Mouse (Mus musculus): ENCODE data around the gene Pdzd4. TPM values are rescaled to one million over a fixed set of nuclear protein-coding genes. Genes with fewer than 3 reads are reported as not detected.

Gene Pdzd4
- total and polyA plus RNA-seq, 3 experiments, result 0.46 to 2.7 TPM; not detected in 1

DNA sequence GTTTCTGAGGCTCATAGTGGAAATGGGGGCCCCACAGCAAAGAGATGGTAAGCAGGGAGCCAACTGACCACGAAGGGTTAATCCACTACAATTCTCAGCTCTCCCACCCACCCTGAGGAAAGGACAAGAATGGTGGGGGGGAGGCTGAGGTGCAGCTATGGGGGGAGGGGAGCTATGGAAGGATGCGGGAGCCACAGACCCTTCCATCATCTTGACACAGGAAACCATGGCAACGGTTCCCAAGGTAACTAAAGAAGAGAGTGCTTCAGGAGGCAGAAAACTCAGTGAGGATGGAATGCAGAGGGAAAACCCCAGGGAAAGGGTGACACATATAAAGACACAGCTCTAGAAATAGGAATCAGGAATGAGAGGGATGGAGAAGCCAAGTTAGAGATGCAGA lies 39.9 kb upstream of the Pdzd4 start:
- H3K4me1 ChIP-seq (ENCODE audit: control insufficient read depth in 1 of 2, insufficient read depth in 2 of 2, low read length in 2 of 2), result no peaks in the 10 kb centered on the region
- no peak overlapping the region for H3K27ac ChIP-seq (ENCODE audit: control insufficient read depth, low read depth, low read length)
- H3K36me3 ChIP-seq (ENCODE audit: control insufficient read depth in 1 of 2, insufficient read depth in 2 of 2, low read length in 2 of 2), result no peaks in the 10 kb centered on the region
- H3K4me3 ChIP-seq (ENCODE audit: control insufficient read depth in 1 of 2, insufficient read depth in 1 of 2, low read depth in 2 of 2, low read length in 2 of 2), result no peak overlapping the region
- TF ChIP-seq POLR2A (IDR thresholded peaks at IDR 0.05; ENCODE audit: control insufficient read depth in 1 of 2, insufficient read depth in 1 of 2, low read depth in 1 of 2, low read length in 2 of 2, poor library complexity in 1 of 2), result no peak
- TF ChIP-seq ZNF384 (IDR thresholded peaks at IDR 0.05; ENCODE audit: low read depth, low read length), result no peak
- no peak for TF ChIP-seq CHD2 (IDR thresholded peaks at IDR 0.05; ENCODE audit: low read length)
- no peak for TF ChIP-seq MAZ (IDR thresholded peaks at IDR 0.05; ENCODE audit: low read depth, low read length)
- TF ChIP-seq KAT2A (conservative IDR thresholded peaks at IDR 0.05; ENCODE audit: low read depth, low read length), result no peak
- TF ChIP-seq MYB (IDR thresholded peaks at IDR 0.05; ENCODE audit: low read depth, low read length), result no peak
- TF ChIP-seq CHD1 (IDR thresholded peaks at IDR 0.05; ENCODE audit: low read depth, low read length), result no peak
- TF ChIP-seq MXI1 (IDR thresholded peaks at IDR 0.05; ENCODE audit: low read depth, low read length), result no peak
- TF ChIP-seq MAFK (IDR thresholded peaks at IDR 0.05; ENCODE audit: borderline replicate concordance, low read depth, low read length), result no peak
- no peak for TF ChIP-seq POLR2AphosphoS2 (IDR thresholded peaks at IDR 0.05; ENCODE audit: low read length)
- no peak for TF ChIP-seq MYC (IDR thresholded peaks at IDR 0.05; ENCODE audit: low read depth, low read length)
- TF ChIP-seq USF2 (IDR thresholded peaks at IDR 0.05; ENCODE audit: borderline replicate concordance in 1 of 2, insufficient read depth in 1 of 2, low read depth in 1 of 2, low read length in 2 of 2), result no peak
- no peak for TF ChIP-seq UBTF (IDR thresholded peaks at IDR 0.05; ENCODE audit: borderline replicate concordance, insufficient read depth, low read depth, low read length)
- no peaks in the 10 kb centered on the region for H3K79me2 ChIP-seq (ENCODE audit: control insufficient read depth, insufficient read depth, low read length, poor library complexity)
- no peak overlapping the region for H3K9ac ChIP-seq (ENCODE audit: control insufficient read depth, low read depth, low read length, poor library complexity, severe bottlenecking)
- no peaks in the 10 kb centered on the region for H3K27me3 ChIP-seq (ENCODE audit: control insufficient read depth in 1 of 2, insufficient read depth in 2 of 2, low read length in 2 of 2)
- H3K9me3 ChIP-seq (replicated peaks; ENCODE audit: insufficient read depth, low read length), result no peaks in the 10 kb centered on the region
- no peak for DNase-seq (ENCODE audit: low read depth, low spot score)

DNA sequence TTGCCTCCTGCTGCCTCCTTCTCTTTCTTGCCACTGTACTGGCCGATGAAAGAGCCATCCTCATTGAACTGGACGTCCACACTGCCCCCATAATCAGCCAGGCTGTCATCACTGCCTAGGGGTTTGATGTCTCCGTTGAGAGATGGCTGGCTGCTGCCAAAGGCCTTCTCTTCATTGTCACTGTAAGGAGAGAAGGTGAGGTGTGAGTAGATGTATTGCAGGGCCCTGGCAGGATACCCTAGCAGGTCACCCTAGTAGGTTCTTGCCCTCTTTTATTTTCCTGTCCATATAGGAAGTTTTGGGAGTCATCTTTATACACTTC lies 30.3 kb upstream of the Pdzd4 start:
- Histone ChIP-seq H3K4me3 (ENCODE audit: control insufficient read depth in 1 of 2, insufficient read depth in 1 of 2, low read depth in 2 of 2, low read length in 2 of 2) (no peak overlapping the region), H3K9ac (ENCODE audit: control insufficient read depth, low read depth, low read length, poor library complexity, severe bottlenecking) (no peak overlapping the region), H3K79me2 (ENCODE audit: control insufficient read depth, insufficient read depth, low read length, poor library complexity) (no peaks in the 10 kb centered on the region), H3K27me3 (ENCODE audit: control insufficient read depth in 1 of 2, insufficient read depth in 2 of 2, low read length in 2 of 2) (no peaks in the 10 kb centered on the region), H3K4me1 (ENCODE audit: control insufficient read depth in 1 of 2, insufficient read depth in 2 of 2, low read length in 2 of 2) (no peaks in the 10 kb centered on the region), H3K36me3 (ENCODE audit: control insufficient read depth in 1 of 2, insufficient read depth in 2 of 2, low read length in 2 of 2) (no peaks in the 10 kb centered on the region), H3K9me3 (replicated peaks; ENCODE audit: insufficient read depth, low read length) (no peaks in the 10 kb centered on the region), H3K27ac (ENCODE audit: control insufficient read depth, low read depth, low read length) (no peak overlapping the region)
- no peak for TF ChIP-seq ZKSCAN1 (IDR thresholded peaks at IDR 0.05; ENCODE audit: low read depth, low read length)
- TF ChIP-seq USF2 (IDR thresholded peaks at IDR 0.05; ENCODE audit: borderline replicate concordance in 1 of 2, insufficient read depth in 1 of 2, low read depth in 1 of 2, low read length in 2 of 2), result no peak
- no peak for TF ChIP-seq JUND (IDR thresholded peaks at IDR 0.05; ENCODE audit: low read depth, low read length)
- TF ChIP-seq POLR2A (IDR thresholded peaks at IDR 0.05; ENCODE audit: control insufficient read depth in 1 of 2, insufficient read depth in 1 of 2, low read depth in 1 of 2, low read length in 2 of 2, poor library complexity in 1 of 2), result no peak
- no peak for DNase-seq (ENCODE audit: low read depth, low spot score)
